Mouse (Mus musculus): ENCODE measurements around the gene Gpd1. TPM values are rescaled to one million over a fixed set of nuclear protein-coding genes. Genes with fewer than 3 reads are reported as not detected.
"Not testable (repeated sequence)": the region's sequence is repeated elsewhere in the genome, so short reads cannot be mapped to it uniquely, and the experiment has no call there.

The Gpd1 gene
- total and polyA plus RNA-seq, 2 experiments from 2014 or later: 9.0 to 16.4 TPM

GRCm38 (mm10) chr15:99697309-99697708 is 20.0 kb upstream of the Gpd1 start:
- no peak for ATAC-seq (ENCODE audit: insufficient read depth, low read depth)
- no peak overlapping the region for H3K4me3 ChIP-seq (ENCODE audit: low read depth, low read length)
- no peak overlapping the region for H3K9ac ChIP-seq (replicated peaks; ENCODE audit: low read depth, low read length)
- H3K4me2 ChIP-seq (ENCODE audit: low read depth, low read length): no peak overlapping the region
- no peak for DNase-seq (ENCODE audit: low spot score)
- TF ChIP-seq CTCF (IDR thresholded peaks at IDR 0.05; ENCODE audit: low read depth) (no peak), EP300 (IDR thresholded peaks at IDR 0.05; ENCODE audit: low read depth) (no peak)
- no peak overlapping the region for H3K27ac ChIP-seq (ENCODE audit: low read depth)
- WGBS: 14% methylated on average over 2 of the region's 2 CpGs
- no peaks in the 10 kb centered on the region for H3K36me3 ChIP-seq (replicated peaks; ENCODE audit: control insufficient read depth, insufficient read depth, low read length)
- peaks cover 8% of the 10 kb centered on the region; the same call in 1 of the 2 replicates for H3K27me3 ChIP-seq (ENCODE audit: control insufficient read depth, insufficient read depth, low read length)
- peaks cover 6% of the 10 kb centered on the region; the same call in 1 of the 2 replicates for H3K4me1 ChIP-seq (ENCODE audit: control insufficient read depth, insufficient read depth)
- H3K9me3 ChIP-seq (replicated peaks; ENCODE audit: control insufficient read depth, low read length): no peaks in the 10 kb centered on the region

- H3K9ac ChIP-seq (replicated peaks; ENCODE audit: low read depth, low read length): no peak overlapping the region
- H3K4me3 ChIP-seq (ENCODE audit: low read depth, low read length): no peak overlapping the region
- ATAC-seq (ENCODE audit: insufficient read depth, low read depth) (no peak), DNase-seq (ENCODE audit: low spot score) (no peak)
- 35% methylated on average over 20 of the region's 20 CpGs for WGBS
- H3K36me3 ChIP-seq (replicated peaks; ENCODE audit: control insufficient read depth, insufficient read depth, low read length): no peaks in the 10 kb centered on the region
- H3K4me1 ChIP-seq (ENCODE audit: control insufficient read depth, insufficient read depth): peaks cover 16% of the 10 kb centered on the region
- no peak overlapping the region for H3K4me2 ChIP-seq (ENCODE audit: low read depth, low read length)
- no peak overlapping the region for H3K27ac ChIP-seq (ENCODE audit: low read depth)
- H3K9me3 ChIP-seq (replicated peaks; ENCODE audit: control insufficient read depth, low read length): no peaks in the 10 kb centered on the region
- H3K27me3 ChIP-seq (ENCODE audit: control insufficient read depth, insufficient read depth, low read length): peaks cover 8% of the 10 kb centered on the region; the same call in 1 of the 2 replicates
- TF ChIP-seq CTCF (IDR thresholded peaks at IDR 0.05; ENCODE audit: low read depth): no peak
- TF ChIP-seq EP300 (IDR thresholded peaks at IDR 0.05; ENCODE audit: low read depth): no peak
Observed at GRCm38 (mm10) chr15:99698533-99699085, 18.7 kb upstream of the Gpd1 start.

- peaks cover 27% of the 10 kb centered on the region for H3K4me1 ChIP-seq (ENCODE audit: control insufficient read depth, insufficient read depth)
- H3K4me2 ChIP-seq (ENCODE audit: low read depth, low read length): no peak overlapping the region
- DNase-seq (ENCODE audit: low spot score): no peak
- TF ChIP-seq EP300 (IDR thresholded peaks at IDR 0.05; ENCODE audit: low read depth) (no peak), CTCF (IDR thresholded peaks at IDR 0.05; ENCODE audit: low read depth) (no peak)
- H3K9me3 ChIP-seq (replicated peaks; ENCODE audit: control insufficient read depth, low read length): no peaks in the 10 kb centered on the region
- no peak overlapping the region for H3K4me3 ChIP-seq (ENCODE audit: low read depth, low read length)
- 76% methylated on average over 10 of the region's 10 CpGs for WGBS
- H3K27ac ChIP-seq (ENCODE audit: low read depth): no peak overlapping the region
- no peaks in the 10 kb centered on the region for H3K36me3 ChIP-seq (replicated peaks; ENCODE audit: control insufficient read depth, insufficient read depth, low read length)
- H3K9ac ChIP-seq (replicated peaks; ENCODE audit: low read depth, low read length): no peak overlapping the region; the same call in 1 of the 2 replicates
- H3K27me3 ChIP-seq (ENCODE audit: control insufficient read depth, insufficient read depth, low read length): peaks cover 8% of the 10 kb centered on the region; the same call in 1 of the 2 replicates
- ATAC-seq (ENCODE audit: insufficient read depth, low read depth): no peak
Observed at GRCm38 (mm10) chr15:99699715-99700114, 17.6 kb upstream of the Gpd1 start.

DNA sequence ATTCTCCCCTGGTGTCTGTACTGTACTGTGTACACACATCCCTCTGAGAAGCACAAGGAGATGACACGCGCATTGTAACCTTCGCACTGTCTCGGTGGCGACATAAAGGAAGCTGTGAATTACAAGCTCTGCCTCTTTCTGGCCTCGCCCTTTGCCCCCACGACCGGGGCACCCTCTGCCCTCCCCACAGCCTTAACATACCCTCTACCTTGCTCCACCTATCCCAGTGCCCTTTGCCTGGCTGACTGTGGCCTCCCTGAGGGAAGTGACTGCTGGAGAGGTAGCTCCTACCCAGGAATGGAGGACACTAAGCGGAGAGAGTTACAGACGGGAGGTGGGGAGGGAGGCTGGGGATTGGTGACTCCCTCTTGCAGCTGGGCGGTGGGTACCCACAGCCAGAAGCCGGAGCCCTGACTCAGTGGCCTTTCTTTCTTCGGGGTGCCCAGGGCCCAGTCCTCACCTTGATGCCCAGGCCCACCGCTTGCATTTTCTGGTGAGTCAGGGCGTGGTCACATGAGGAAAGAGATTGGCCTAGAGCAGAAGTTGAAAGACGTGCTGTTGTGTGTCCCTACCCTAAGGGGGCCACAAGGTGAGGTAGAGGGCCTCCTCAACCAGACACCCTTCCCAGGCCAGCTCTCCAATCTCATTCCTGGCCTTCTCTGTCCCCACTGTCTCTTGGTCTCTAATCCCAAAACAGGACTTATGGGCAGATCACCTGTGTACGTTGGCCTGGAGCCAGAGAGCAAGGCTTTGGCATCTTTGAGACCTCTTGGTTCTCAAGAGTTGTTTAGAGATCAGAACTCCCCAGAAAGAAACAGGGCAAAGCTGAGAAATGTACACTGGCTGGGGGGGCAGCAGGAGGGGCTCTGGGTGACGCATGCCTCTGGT is 16.9 kb upstream of the Gpd1 start:
- DNase-seq (ENCODE audit: low spot score) (no peak), ATAC-seq (ENCODE audit: insufficient read depth, low read depth) (no peak)
- 88% methylated on average over 18 of the region's 18 CpGs for WGBS
- Histone ChIP-seq H3K4me1 (ENCODE audit: control insufficient read depth, insufficient read depth) (peaks cover 31% of the 10 kb centered on the region), H3K9ac (replicated peaks; ENCODE audit: low read depth, low read length) (no peak overlapping the region), H3K4me3 (ENCODE audit: low read depth, low read length) (no peak overlapping the region), H3K36me3 (replicated peaks; ENCODE audit: control insufficient read depth, insufficient read depth, low read length) (no peaks in the 10 kb centered on the region), H3K4me2 (ENCODE audit: low read depth, low read length) (no peak overlapping the region), H3K27ac (ENCODE audit: low read depth) (no peak overlapping the region), H3K27me3 (ENCODE audit: control insufficient read depth, insufficient read depth, low read length) (peaks cover 8% of the 10 kb centered on the region; the same call in 1 of the 2 replicates), H3K9me3 (replicated peaks; ENCODE audit: control insufficient read depth, low read length) (no peaks in the 10 kb centered on the region)
- TF ChIP-seq EP300 (IDR thresholded peaks at IDR 0.05; ENCODE audit: low read depth) (no peak), CTCF (IDR thresholded peaks at IDR 0.05; ENCODE audit: low read depth) (no peak)

GRCm38 (mm10) chr15:99701640-99701998 is 15.7 kb upstream of the Gpd1 start:
- WGBS: 39% methylated on average over 16 of the region's 16 CpGs
- peak overlapping the region; percentile 99 for H3K27ac ChIP-seq (ENCODE audit: low read depth)
- H3K4me1 ChIP-seq (ENCODE audit: control insufficient read depth, insufficient read depth): peaks cover 31% of the 10 kb centered on the region
- not testable (repeated sequence) for H3K27me3 ChIP-seq (ENCODE audit: control insufficient read depth, insufficient read depth, low read length); DNase-seq (ENCODE audit: low spot score); H3K9me3 ChIP-seq (replicated peaks; ENCODE audit: control insufficient read depth, low read length); ATAC-seq (ENCODE audit: insufficient read depth, low read depth); H3K36me3 ChIP-seq (replicated peaks; ENCODE audit: control insufficient read depth, insufficient read depth, low read length)
- peak overlapping the region; percentile 97 for H3K9ac ChIP-seq (replicated peaks; ENCODE audit: low read depth, low read length)
- peak overlapping the region; percentile 96 for H3K4me3 ChIP-seq (ENCODE audit: low read depth, low read length)
- H3K4me2 ChIP-seq (ENCODE audit: low read depth, low read length): peak overlapping the region; percentile 70
